Mouse (Mus musculus) spleen, postnatal 36 days (tissue): ENCODE data around the gene C8g.

ENCODE experiments used
- DNase-seq, 2 experiments: peaks; one replicate each; pipeline ENCODE4 v3.0.0; 2022; ENCODE audit warnings: low spot score in 2 of 2, mixed read lengths in 1 of 2

Gene C8g

GRCm38 (mm10) chr2:25467606-25468303, 33.8 kb downstream of the C8g start:
- no peak for DNase-seq

- DNase-seq, result peak; percentile 86 to 88
These were observed 35.5 kb downstream of the C8g start for GRCm38 (mm10) chr2:25465816-25466635.

GRCm38 (mm10) chr2:25465256-25465655, 36.3 kb downstream of the C8g start:
- no peak for DNase-seq

- no peak for DNase-seq
These were observed 37.9 kb downstream of the C8g start for GRCm38 (mm10) chr2:25463630-25464029.

- DNase-seq, result no peak
These were observed 40.1 kb downstream of the C8g start for GRCm38 (mm10) chr2:25461407-25461806.

- peak; percentile 96 to 97 for DNase-seq
These were observed 40.8 kb downstream of the C8g start, which contains the start of gene Paxx for GRCm38 (mm10) chr2:25460551-25461309. Gene Paxx (minus strand): TSS chr2:25461094.

- no peak for DNase-seq
These were observed 41.4 kb downstream of the C8g start for GRCm38 (mm10) chr2:25460135-25460534.

- DNase-seq, result no peak
These were observed 42.6 kb downstream of the C8g start for GRCm38 (mm10) chr2:25458911-25459310.

- DNase-seq, result no peak
These were observed 44.3 kb downstream of the C8g start for GRCm38 (mm10) chr2:25457022-25457896.

GRCm38 (mm10) chr2:25456205-25456953, 45.1 kb downstream of the C8g start, which contains the start of gene Clic3:
Gene Clic3 (plus strand): TSS chr2:25456838.
- no peak for DNase-seq

- no peak for DNase-seq
These were observed 48.6 kb downstream of the C8g start for GRCm38 (mm10) chr2:25452951-25453350.

- no peak for DNase-seq
These were observed 50.5 kb downstream of the C8g start for GRCm38 (mm10) chr2:25450853-25451647.
